Mouse (Mus musculus) cortical plate, adult 2 months (tissue): ENCODE measurements around the gene Enah.

Experiments used
- CTCF ChIP-seq: fragments of 200-500 bp; IDR thresholded peaks from 2 replicates; pipeline ENCODE4 v1.5.1; 2011; ENCODE audit warnings: mild to moderate bottlenecking, control low read depth, low read length; ENCODE audit not compliant: insufficient read depth; ENCODE audit errors: extremely low read depth
- POLR2A ChIP-seq: fragments of 200-500 bp; IDR thresholded peaks from 2 replicates; pipeline ENCODE4 v1.6.1; 2011; ENCODE audit warnings: mild to moderate bottlenecking, low read length, control low read depth; ENCODE audit not compliant: insufficient read depth; ENCODE audit errors: extremely low read depth

GRCm38 (mm10) chr1:181911841-181912240 is 107.9 kb downstream of the Enah start:
- TF ChIP-seq CTCF (no peak), POLR2A (no peak)
